Mouse (Mus musculus): Measurements from ENCODE around the gene Mgat5b.
"Not testable (repeated sequence)": the region's sequence is repeated elsewhere in the genome, so short reads cannot be mapped to it uniquely, and the experiment has no call there.

Mgat5b gene

GRCm38 (mm10) chr11:116918323-116919185 lies at the start of gene Mgat5b:
Mgat5b (plus strand) TSS chr11:116918863.
- peak; percentile 12 for DNase-seq (ENCODE audit: low read depth, low spot score)

DNA sequence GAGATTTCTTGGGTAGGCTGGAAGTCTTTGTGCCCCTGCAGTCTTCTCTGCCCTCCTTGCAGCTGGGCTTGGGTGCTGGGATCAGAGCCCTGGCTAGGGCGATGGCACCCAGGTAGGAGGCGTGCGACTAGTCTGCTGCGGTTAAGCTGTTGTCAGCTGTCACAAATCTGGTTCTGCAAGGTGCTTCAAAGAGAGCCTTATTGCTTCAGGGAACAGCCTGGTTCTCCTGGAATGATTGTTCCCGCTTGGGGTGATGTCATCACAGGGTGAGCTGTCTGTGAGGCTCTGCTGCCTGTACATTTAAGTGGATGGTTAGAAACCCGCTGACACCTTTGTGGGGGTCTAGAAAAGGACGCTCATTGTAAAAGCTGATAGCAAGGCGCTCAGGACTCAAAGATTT lies 49.4 kb upstream of the Mgat5b start:
- DNase-seq (ENCODE audit: low read depth, low spot score), result no peak

GRCm38 (mm10) chr11:116869641-116870040 lies 49.0 kb upstream of the Mgat5b start:
- DNase-seq (ENCODE audit: low read depth, low spot score), result no peak

- DNase-seq (ENCODE audit: low read depth, low spot score), result no peak
Observed at GRCm38 (mm10) chr11:116871538-116871937, 47.1 kb upstream of the Mgat5b start.

- DNase-seq (ENCODE audit: low read depth, low spot score), result no peak
Observed at GRCm38 (mm10) chr11:116873987-116874386, 44.7 kb upstream of the Mgat5b start.

GRCm38 (mm10) chr11:116878454-116878853 lies 40.2 kb upstream of the Mgat5b start:
- DNase-seq (ENCODE audit: low read depth, low spot score), result no peak

GRCm38 (mm10) chr11:116880839-116881238 lies 37.8 kb upstream of the Mgat5b start:
- DNase-seq (ENCODE audit: low read depth, low spot score), result no peak

GRCm38 (mm10) chr11:116881440-116881839 lies 37.2 kb upstream of the Mgat5b start:
- DNase-seq (ENCODE audit: low read depth, low spot score), result no peak

DNA sequence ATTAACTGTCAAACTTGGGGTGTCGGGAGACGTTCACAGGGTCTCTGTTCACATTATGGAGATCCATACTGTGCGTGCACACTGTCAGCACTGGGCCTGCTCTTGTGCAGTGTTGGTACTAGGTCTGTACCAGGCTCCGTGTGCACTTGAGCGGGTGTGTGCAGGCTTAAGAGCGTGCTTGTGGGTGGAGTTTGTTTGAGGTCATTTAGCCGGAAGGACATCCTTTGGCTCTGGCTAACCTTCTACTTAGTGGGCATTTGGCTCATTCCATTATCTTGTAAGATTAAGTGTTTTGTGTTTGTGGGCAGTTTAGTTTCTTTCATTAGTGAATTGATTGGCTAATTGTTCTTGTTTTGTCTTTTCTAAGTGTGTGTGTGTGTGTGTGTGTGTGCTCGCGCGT lies 36.2 kb upstream of the Mgat5b start:
- DNase-seq (ENCODE audit: low read depth, low spot score), result no peak

DNA sequence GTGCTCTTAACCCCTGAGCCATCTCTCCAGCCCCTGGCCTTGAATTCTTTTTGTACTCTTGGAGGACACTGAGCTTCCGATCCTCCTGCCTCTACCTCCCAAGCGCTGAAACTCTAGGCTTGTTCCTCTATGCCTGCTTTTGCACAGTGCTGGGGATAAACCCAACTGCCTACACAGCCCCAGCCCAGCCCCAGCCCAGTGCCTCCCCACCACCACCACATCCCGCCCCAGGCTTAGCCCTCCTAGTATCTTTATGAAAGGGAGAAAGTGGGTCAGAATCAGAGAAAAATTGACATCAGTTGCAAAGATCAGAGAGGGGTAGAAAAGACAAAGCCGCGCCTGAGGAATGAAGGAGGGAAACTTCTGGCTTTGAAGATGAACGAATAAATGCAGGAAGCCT lies 34.6 kb upstream of the Mgat5b start:
- no peak for DNase-seq (ENCODE audit: low read depth, low spot score)

DNA sequence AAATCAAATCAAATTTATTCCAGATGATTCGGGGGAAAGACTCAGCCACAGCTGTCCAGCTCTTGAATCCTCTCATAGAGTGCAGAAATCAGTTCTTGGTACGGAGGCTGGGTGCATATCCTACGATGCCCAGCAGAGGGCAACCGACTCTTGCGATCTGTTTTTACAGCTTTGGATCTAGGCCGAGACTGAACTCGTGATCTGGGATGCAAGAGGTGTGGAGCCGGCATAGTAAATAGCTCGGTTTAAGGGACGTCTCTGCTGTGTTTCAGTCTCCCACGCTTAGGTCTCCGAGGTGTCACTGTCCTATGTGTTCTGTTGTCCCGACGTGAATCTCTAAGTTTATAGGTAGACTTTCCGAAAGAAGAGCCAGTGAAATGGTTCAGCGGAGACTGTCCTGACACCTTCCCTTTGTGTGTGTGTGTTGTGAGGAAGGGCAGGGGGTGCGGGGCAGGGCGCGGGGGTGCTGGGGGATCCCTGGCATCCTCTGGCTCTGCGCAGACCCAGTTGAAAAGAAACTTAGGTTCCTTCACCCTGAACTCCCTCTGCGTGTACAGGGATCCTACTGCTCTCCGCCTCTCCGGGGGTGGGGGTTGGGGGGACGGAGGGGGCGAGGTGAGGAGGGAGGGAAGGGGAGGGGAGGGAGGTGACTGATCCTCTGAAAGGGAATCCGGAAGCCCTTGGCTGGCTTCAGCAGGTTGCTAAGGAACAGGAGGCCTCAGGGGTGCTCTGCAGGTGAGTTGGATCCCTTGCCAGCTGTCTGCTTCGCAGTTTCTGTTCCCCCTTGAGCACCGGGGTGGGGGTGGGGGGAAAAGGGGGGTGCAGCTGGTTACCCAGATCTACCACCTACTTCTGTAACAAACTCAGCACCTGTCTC lies 33.1 kb upstream of the Mgat5b start:
- DNase-seq (ENCODE audit: low read depth, low spot score), result peak; percentile 95

GRCm38 (mm10) chr11:116887136-116887535 lies 31.5 kb upstream of the Mgat5b start:
- no peak for DNase-seq (ENCODE audit: low read depth, low spot score)

DNA sequence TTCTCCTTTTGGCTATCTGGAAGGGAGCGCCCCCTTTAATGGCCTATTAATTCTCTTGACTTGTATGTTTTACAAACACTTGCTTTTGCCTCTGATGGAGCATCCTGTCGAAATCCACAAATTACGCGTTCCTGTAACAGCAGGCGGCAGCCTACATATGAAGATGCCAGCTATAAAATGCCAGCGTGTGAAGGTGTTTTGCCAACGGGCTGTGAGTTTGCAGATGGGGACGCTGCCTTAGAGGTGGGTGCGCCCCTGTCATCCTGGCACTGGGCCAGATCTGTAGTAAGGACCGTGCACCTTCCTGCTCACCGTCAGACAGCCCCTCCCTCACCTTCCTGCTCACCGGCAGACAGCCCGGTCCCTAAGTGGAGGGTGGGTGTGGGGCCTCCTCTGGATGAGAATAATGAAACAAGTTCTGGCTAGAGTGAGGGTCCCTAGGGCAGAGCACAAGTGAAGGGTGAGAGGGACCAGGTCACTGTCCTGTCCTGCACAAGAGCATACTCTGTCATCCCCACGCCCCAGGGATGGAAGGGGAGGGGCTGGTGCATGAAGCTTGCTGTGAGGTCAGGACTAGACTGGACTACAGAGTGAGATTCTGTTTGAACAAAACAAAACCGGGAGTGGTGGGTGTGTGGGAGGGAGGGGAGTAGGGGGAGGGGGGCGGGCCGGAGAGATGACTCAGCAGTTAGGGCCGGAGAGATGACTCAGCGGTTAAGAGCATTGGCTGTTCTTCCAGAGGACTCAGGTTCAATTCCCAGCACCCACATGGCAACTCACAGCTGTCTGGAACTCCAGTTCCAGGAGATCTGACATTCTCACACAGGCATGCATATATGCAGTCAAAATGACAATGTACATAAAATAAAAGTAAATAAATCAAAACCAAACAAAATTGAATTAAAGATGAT lies 24.9 kb upstream of the Mgat5b start:
- no peak for DNase-seq (ENCODE audit: low read depth, low spot score)

DNA sequence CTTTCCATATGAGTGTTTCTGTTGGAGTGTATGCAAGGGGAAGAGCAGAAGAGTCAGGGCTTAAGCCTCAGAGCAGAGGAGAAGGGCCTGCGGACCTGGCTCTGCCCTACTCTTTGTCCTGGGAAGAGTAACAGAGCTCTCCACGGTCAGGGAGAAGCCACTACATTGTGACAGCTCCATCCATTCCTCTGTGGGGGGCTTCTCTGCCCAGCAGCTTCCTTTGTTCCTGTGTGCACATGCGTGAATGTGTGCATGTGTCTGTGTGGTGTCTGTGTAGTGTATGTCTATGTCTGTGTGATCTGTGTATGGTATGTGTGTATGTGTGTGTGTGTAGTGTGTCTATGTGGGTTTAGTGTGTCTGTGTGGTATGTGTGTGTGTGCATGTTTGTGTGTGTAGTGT lies 23.3 kb upstream of the Mgat5b start:
- DNase-seq (ENCODE audit: low read depth, low spot score), result no peak

DNA sequence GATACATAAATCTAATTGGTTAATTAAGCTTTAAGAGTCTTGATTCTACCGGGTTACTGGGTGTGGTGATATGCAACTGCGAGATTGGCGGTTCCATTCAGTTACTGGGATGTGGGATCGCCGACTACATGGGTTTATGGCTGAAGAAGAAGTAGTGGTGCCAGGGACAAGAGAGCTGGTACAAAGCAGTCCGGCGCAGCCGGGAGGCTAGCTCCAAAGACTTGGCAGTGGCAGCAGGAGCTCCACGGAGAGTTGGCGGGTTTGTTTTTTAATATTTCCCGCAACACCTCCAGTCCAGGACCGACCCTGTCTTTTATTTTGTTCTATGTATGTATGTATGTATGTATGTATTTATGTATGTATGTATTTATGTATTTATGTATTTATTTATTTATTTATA lies 19.4 kb upstream of the Mgat5b start:
- no peak for DNase-seq (ENCODE audit: low read depth, low spot score)

- not testable (repeated sequence) for DNase-seq (ENCODE audit: low read depth, low spot score)
Observed at GRCm38 (mm10) chr11:116902588-116902987, 16.1 kb upstream of the Mgat5b start.

DNA sequence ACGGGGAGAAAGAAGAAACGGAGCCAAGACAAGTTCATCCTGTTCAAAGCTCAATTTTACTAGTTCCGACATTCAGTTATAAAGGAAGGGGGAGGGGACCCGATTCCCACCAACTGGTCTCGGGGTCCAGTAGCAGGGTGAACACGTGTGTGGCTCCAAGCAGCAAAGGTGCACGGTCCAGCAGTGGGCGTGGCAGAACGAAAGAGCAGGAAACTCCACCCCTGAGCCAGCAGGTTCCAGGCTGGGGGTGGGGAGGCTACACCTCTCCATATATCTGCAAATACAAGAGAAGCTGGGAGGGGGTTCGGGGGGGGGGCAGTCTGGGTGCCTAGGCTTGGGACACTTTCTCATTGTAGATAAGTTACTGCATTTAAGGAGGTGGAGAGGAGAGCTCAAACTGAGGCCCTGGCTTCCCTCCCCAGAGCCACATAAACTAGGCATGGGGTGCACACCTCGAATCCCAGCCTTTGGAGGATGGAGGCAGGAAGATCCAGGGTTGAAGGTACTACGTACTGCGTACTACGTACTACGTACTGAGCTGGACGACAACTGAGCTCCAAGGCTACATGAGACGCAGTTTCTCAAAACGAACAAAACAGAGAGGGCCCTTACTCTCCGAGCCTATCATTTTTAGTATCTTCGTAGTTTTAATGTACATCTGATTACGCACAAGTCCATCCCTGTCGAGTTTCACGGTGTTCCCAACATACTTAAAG lies 12.8 kb upstream of the Mgat5b start:
- DNase-seq (ENCODE audit: low read depth, low spot score), result no peak

DNA sequence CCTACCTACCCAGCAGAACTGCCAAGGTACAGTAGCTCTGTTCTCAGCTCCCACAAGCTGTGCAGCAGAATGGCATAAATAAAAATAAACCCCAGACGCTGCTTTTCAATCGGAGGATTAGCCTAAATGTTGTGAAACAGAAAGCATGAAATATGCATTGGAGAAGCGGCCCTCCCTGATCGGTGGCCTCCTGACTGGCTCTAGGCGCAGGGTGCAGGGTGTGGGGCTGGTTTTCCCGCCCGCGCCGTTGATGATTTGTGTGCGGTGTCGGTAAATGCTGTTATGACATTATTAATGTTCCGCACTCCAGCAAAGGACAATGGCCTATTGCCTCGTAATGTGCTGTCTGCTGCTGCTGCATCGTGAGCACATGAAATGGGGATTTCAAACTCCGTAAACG lies 5.1 kb upstream of the Mgat5b start:
- no peak for DNase-seq (ENCODE audit: low read depth, low spot score)

- no peak for DNase-seq (ENCODE audit: low read depth, low spot score)
Observed at GRCm38 (mm10) chr11:116914267-116914885, 4.3 kb upstream of the Mgat5b start.

DNA sequence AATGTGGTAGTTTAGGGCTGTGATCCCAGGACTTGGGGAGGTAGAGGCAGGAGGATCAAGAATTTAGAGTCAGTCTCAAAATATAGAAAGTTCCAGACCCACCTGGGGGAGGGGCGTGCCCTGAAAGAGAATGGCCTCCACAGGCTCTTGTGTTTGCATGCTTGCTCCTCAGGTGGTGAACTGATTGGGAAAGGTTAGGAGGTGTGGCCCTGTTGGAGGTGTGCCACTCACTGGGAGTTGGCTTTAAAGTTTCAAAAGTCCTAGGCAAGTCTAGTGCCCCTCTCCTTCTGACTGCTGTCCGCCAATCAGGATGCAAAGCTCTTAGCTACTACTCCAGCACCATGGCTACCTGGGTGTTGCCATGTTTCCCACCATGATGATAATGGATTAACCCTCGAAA lies 3.4 kb upstream of the Mgat5b start:
- no peak for DNase-seq (ENCODE audit: low read depth, low spot score)
